Mouse (Mus musculus): ENCODE data around the gene 1700016D06Rik. TPM values are rescaled to one million over a fixed set of nuclear protein-coding genes. Genes with fewer than 3 reads are reported as not detected.

Gene 1700016D06Rik
- total RNA-seq, 2 experiments from 2014 or later, result not detected

Small RNAs within 50 kb of the gene (microRNA-seq; reads per million reads assigned to microRNA genes)
- 0.36 to 0.74 reads per million in 2 experiments for gene Mir7238

Other genes with a start within 250 kb of the 1700016D06Rik start
- gene Rab20, start 222.4 kb downstream of the 1700016D06Rik start, total RNA-seq (2021), result 1 to 10 TPM; 1.2 to 1.9 TPM
- gene Naxd, start 203.6 kb downstream of the 1700016D06Rik start, total RNA-seq (2021), result 10 to 100 TPM; 25.2 to 27.7 TPM
- 10 to 100 TPM; 13.8 to 14.2 TPM for gene Cars2, start 150.3 kb downstream of the 1700016D06Rik start, total RNA-seq (2021)
- gene Ing1, start 145.5 kb downstream of the 1700016D06Rik start, total RNA-seq (2021), result 10 to 100 TPM; 12.0 to 15.0 TPM
- 10 to 100 TPM; 15.8 to 17.7 TPM for gene Ankrd10, start 65.3 kb downstream of the 1700016D06Rik start, total RNA-seq (2021)
- gene Arhgef7, start 26.7 kb upstream of the 1700016D06Rik start, total RNA-seq (2021), result 10 to 100 TPM; 42.7 to 53.9 TPM
- gene Tex29, start 139.4 kb upstream of the 1700016D06Rik start, total RNA-seq (2021), result not detected

Data from gastrocnemius, postnatal 36 days (tissue).